Mouse (Mus musculus) cortical plate, adult 2 months (tissue): ENCODE data around the gene Fam234a. TPM values are rescaled to one million over a fixed set of nuclear protein-coding genes. Genes with fewer than 3 reads are reported as not detected.
A peak's percentile ranks its signal among the peaks of the same experiment; 100 is the strongest.
"Not testable (repeated sequence)": the region's sequence is repeated elsewhere in the genome, so short reads cannot be mapped to it uniquely, and the experiment has no call there.

Source experiments
- H3K27ac ChIP-seq: fragments of 200-500 bp; 2 replicates; pipeline ENCODE4 v1.5.1; 2012; ENCODE audit warnings: low read length, control low read depth, inconsistent platforms; ENCODE audit not compliant: insufficient read depth
- H3K4me1 ChIP-seq: fragments of 200-500 bp; 2 replicates; pipeline ENCODE4 v1.6.1; 2011; ENCODE audit warnings: low read length; ENCODE audit not compliant: control insufficient read depth, insufficient read depth
- H3K4me3 ChIP-seq: fragments of 200-500 bp; 2 replicates; pipeline ENCODE4 v1.5.1; 2011; ENCODE audit warnings: mild to moderate bottlenecking, low read length, control low read depth; ENCODE audit not compliant: insufficient read depth
- CTCF ChIP-seq: fragments of 200-500 bp; IDR thresholded peaks from 2 replicates; pipeline ENCODE4 v1.5.1; 2011; ENCODE audit warnings: mild to moderate bottlenecking, control low read depth, low read length; ENCODE audit not compliant: insufficient read depth; ENCODE audit errors: extremely low read depth
- POLR2A ChIP-seq: fragments of 200-500 bp; IDR thresholded peaks from 2 replicates; pipeline ENCODE4 v1.6.1; 2011; ENCODE audit warnings: mild to moderate bottlenecking, low read length, control low read depth; ENCODE audit not compliant: insufficient read depth; ENCODE audit errors: extremely low read depth
- polyA plus RNA-seq: library from polyadenylated mRNA; depleted of rRNA; stranded (reverse); fragments of >200 nt; gene quantifications from 2 replicates; pipeline ENCODE4 v1.2.3, GENCODE M21; 2012

Gene Fam234a
- polyA plus RNA-seq, 1 experiment, result 24.3 TPM

GRCm38 (mm10) chr17:26206392-26206791 lies 37.6 kb downstream of the Fam234a start:
- Histone ChIP-seq H3K4me1 (peaks cover 5% of the 10 kb centered on the region; the same call in 1 of the 2 replicates), H3K27ac (no peak overlapping the region), H3K4me3 (no peak overlapping the region)
- TF ChIP-seq POLR2A (no peak), CTCF (no peak)

- Histone ChIP-seq H3K27ac (no peak overlapping the region), H3K4me3 (no peak overlapping the region), H3K4me1 (peaks cover 5% of the 10 kb centered on the region; the same call in 1 of the 2 replicates)
- no peak for TF ChIP-seq CTCF
- no peak for TF ChIP-seq POLR2A
These were observed 39.3 kb downstream of the Fam234a start for GRCm38 (mm10) chr17:26204766-26205165.

GRCm38 (mm10) chr17:26203321-26203811 lies 40.7 kb downstream of the Fam234a start:
- TF ChIP-seq CTCF (no peak), POLR2A (peak; percentile 13; the same call in 1 of the 2 replicates)
- Histone ChIP-seq H3K27ac (no peak overlapping the region), H3K4me1 (peaks cover 5% of the 10 kb centered on the region; the same call in 1 of the 2 replicates), H3K4me3 (peak overlapping the region; percentile 52)

DNA sequence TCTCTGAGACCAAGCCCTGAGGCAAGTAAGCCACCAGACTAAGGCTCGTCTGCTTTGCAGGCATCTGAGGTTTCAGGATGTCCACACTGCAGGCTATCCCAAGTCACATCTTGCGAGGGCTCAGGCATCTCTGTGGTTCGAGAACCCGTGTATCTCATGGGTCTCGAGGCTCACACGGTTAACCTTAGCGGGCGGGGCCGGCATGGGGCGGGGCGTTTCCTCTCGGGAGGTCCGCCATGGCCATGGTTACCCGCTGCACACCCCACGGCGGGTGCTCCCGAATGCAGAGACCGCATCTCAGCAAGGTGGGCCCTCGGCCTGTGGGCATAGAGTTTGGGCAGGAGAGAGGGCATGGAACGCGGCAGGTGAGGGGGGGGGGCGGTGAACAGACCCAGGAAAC lies 41.3 kb downstream of the Fam234a start, which contains the start of gene Rgs11:
Gene Rgs11, plus strand, starts transcription at position 215 of the 400 bp plus-strand sequence.
- peak within 1 kb of the TSS; percentile 52 for H3K4me3 ChIP-seq
- H3K27ac ChIP-seq, result no peak within 1 kb of the TSS
- TF ChIP-seq POLR2A, result no peak
- no peak for TF ChIP-seq CTCF
- peaks cover 5% of the 10 kb centered on the region; the same call in 1 of the 2 replicates for H3K4me1 ChIP-seq

DNA sequence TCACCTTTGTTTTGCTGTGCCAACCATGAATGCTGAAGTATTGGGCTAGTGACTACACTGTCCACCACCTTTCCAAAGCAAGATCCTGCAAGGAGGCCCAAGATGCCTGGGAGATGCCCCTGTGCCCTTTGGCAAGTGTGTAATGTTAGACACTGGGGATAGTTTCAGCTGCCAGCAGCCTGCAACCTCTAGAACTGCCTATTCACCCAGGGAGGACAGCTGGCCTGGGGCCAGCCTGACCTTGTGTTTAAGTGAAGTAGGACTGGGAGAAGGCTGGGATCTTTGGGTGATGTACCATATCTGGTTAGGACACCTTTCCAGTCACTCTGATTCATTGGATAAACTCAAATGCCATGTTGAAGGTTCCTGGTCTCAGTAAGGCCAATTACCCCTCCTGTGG lies 42.0 kb downstream of the Fam234a start:
- TF ChIP-seq POLR2A (no peak), CTCF (no peak)
- no peak overlapping the region; the same call in 1 of the 2 replicates for H3K4me3 ChIP-seq
- no peak overlapping the region for H3K27ac ChIP-seq
- H3K4me1 ChIP-seq, result peaks cover 5% of the 10 kb centered on the region; the same call in 1 of the 2 replicates

DNA sequence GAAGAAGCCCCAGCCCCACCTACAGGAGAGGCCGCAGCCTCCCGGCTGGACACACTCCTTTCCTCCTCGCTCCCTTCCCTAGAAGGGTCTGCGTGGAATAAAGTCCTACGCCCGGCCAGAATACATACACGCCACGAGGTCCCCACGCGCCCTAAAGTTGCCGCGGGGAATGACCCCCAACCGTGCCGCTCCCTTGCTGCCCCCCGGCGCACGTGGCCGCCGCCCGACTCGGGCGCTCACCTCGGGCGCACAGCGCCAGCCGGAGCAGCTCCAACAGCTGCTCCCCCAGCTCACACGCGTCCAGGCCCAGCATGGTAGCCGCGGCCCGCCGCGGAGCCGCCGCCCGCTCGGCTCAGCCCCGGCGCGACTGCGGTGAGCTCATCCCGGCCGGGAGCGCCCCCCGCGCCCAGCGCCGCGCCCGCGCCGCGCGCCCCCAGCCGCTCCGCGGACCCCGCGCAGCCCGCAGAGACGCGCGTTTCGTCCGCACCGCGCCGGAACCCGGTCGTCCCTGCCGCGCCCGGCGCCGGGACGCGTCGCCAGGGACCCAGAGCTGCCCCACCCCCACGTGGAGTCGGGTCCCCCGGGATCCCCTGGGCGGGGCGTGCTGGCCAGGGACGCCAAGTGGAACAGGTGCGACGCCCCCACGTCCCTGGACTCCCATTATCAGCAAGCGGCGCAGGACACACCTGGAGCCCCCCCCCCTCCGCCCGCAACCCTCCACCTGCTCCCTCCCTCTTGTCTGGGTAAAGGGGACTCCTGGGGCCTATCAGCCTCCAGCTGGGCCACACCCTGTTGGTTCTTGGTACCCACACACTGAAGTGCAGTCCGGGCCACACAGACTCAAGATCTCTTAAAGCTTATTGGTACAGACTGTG lies 43.0 kb downstream of the Fam234a start:
- H3K4me3 ChIP-seq, result peak overlapping the region; percentile 45
- TF ChIP-seq CTCF (no peak), POLR2A (no peak)
- H3K4me1 ChIP-seq, result peaks cover 5% of the 10 kb centered on the region; the same call in 1 of the 2 replicates
- H3K27ac ChIP-seq, result 0 out of 2 replicates have a peak overlapping the region, but pooled peaks have one; percentile 10

- no peak within 1 kb of the TSS for H3K27ac ChIP-seq
- H3K4me1 ChIP-seq, result 0 out of 2 replicates have a peak, but pooled peaks cover 2% of the 10 kb centered on the region
- no peak within 1 kb of the TSS; the same call in 1 of the 2 replicates for H3K4me3 ChIP-seq
- no peak for TF ChIP-seq POLR2A
- TF ChIP-seq CTCF, result no peak
These were observed 45.1 kb downstream of the Fam234a start, which contains the start of gene Pdia2 for GRCm38 (mm10) chr17:26198892-26199291. TSS of gene Pdia2 (minus strand) at chr17:26199087.

GRCm38 (mm10) chr17:26192481-26193190 lies 51.4 kb downstream of the Fam234a start:
- no peaks in the 10 kb centered on the region for H3K4me1 ChIP-seq
- no peak for TF ChIP-seq POLR2A
- TF ChIP-seq CTCF, result no peak
- no peak overlapping the region for H3K27ac ChIP-seq
- H3K4me3 ChIP-seq, result no peak overlapping the region

GRCm38 (mm10) chr17:26191486-26191885 lies 52.6 kb downstream of the Fam234a start:
- not testable (repeated sequence) for H3K4me1 ChIP-seq, H3K27ac ChIP-seq, H3K4me3 ChIP-seq
